Mouse (Mus musculus) kidney, embryonic 15.5 days (tissue): Measurements from ENCODE around the gene Zfp771. TPM values are rescaled to one million over a fixed set of nuclear protein-coding genes. Genes with fewer than 3 reads are reported as not detected.

Source experiments
- ATAC-seq: fragments of 200-750 bp; cut with Nextera tagmentation; replicated peaks from 2 replicates; pipeline ENCODE4 v1.8.0; 2017; ENCODE audit warnings: moderate TSS enrichment; ENCODE audit not compliant: low FRiP score
- H3K27ac ChIP-seq: fragments of 300-500 bp; sonication (generic); 2 replicates; pipeline ENCODE4 v1.5.1; 2015; ENCODE audit warnings: mild to moderate bottlenecking, inconsistent platforms
- H3K27me3 ChIP-seq: fragments of 300-500 bp; sonication (generic); 2 replicates; pipeline ENCODE4 v1.6.1; 2015; ENCODE audit warnings: inconsistent platforms
- H3K36me3 ChIP-seq: fragments of 300-500 bp; sonication (generic); 2 replicates; pipeline ENCODE4 v1.6.1; 2015; ENCODE audit warnings: inconsistent platforms
- H3K4me1 ChIP-seq: fragments of 300-500 bp; sonication (generic); 2 replicates; pipeline ENCODE4 v1.6.1; 2015; ENCODE audit warnings: inconsistent platforms
- H3K4me2 ChIP-seq: fragments of 300-500 bp; sonication (generic); 2 replicates; pipeline ENCODE4 v1.6.1; 2015; ENCODE audit warnings: moderate library complexity, mild to moderate bottlenecking, inconsistent platforms
- H3K4me3 ChIP-seq: fragments of 300-500 bp; sonication (generic); replicated peaks from 2 replicates; pipeline ENCODE4 v1.5.1; 2015; ENCODE audit warnings: mild to moderate bottlenecking, inconsistent platforms
- H3K9ac ChIP-seq: fragments of 300-500 bp; sonication (generic); 2 replicates; pipeline ENCODE4 v1.6.1; 2015; ENCODE audit warnings: mild to moderate bottlenecking, inconsistent platforms
- H3K9me3 ChIP-seq: fragments of 300-500 bp; sonication (generic); replicated peaks from 2 replicates; pipeline ENCODE4 v1.6.1; 2016; ENCODE audit warnings: inconsistent platforms
- WGBS: fragments of 180-500 bp; shearing (Covaris S2); methylation state at CpG from one replicate; pipeline ENCODE4 v1.1.7; 2015; ENCODE audit warnings: mixed read lengths; 5-methylcytosine and 5-hydroxymethylcytosine counted together
- polyA plus RNA-seq: library from polyadenylated mRNA; unstranded; fragments of >200 nt; fragmentation: Nextera tagmentation; extraction: Ambion mirVana; gene quantifications from 2 replicates; pipeline ENCODE4 v1.2.1, GENCODE M21; 2015

Zfp771 gene
- polyA plus RNA-seq, 1 experiment from 2014 or later, result 62.3 TPM

- Histone ChIP-seq H3K27me3 (no peaks in the 10 kb centered on the region), H3K4me1 (peaks cover 49% of the 10 kb centered on the region), H3K9me3 (no peaks in the 10 kb centered on the region), H3K4me3 (no peak overlapping the region), H3K9ac (no peak overlapping the region), H3K27ac (peak overlapping the region; percentile 85), H3K4me2 (peak overlapping the region; percentile 12; the same call in 1 of the 2 replicates), H3K36me3 (peaks cover 11% of the 10 kb centered on the region)
- peak; percentile 19; the same call in 1 of the 2 replicates for ATAC-seq
- WGBS, result 26% methylated on average over 5 of the region's 5 CpGs
Measured at GRCm38 (mm10) chr7:127276519-127276961, 32.5 kb downstream of the Zfp771 start.

GRCm38 (mm10) chr7:127278311-127278710 lies 34.2 kb downstream of the Zfp771 start:
- no peaks in the 10 kb centered on the region for H3K9me3 ChIP-seq
- H3K36me3 ChIP-seq, result no peaks in the 10 kb centered on the region
- peaks cover 38% of the 10 kb centered on the region for H3K4me1 ChIP-seq
- H3K27ac ChIP-seq, result peak overlapping the region; percentile 85
- ATAC-seq, result peak; percentile 35; the same call in 1 of the 2 replicates
- H3K4me3 ChIP-seq, result no peak overlapping the region
- no peak overlapping the region for H3K9ac ChIP-seq
- H3K27me3 ChIP-seq, result no peaks in the 10 kb centered on the region
- 18% methylated on average over 8 of the region's 8 CpGs for WGBS
- no peak overlapping the region for H3K4me2 ChIP-seq

GRCm38 (mm10) chr7:127280092-127280491 lies 36.0 kb downstream of the Zfp771 start:
- Histone ChIP-seq H3K9ac (no peak overlapping the region), H3K4me2 (no peak overlapping the region), H3K4me3 (no peak overlapping the region), H3K27me3 (no peaks in the 10 kb centered on the region), H3K9me3 (no peaks in the 10 kb centered on the region), H3K27ac (no peak overlapping the region), H3K4me1 (peaks cover 30% of the 10 kb centered on the region), H3K36me3 (no peaks in the 10 kb centered on the region)
- WGBS, result 67% methylated on average over 3 of the region's 3 CpGs
- no peak for ATAC-seq

- WGBS, result 57% methylated on average over 4 of the region's 4 CpGs
- Histone ChIP-seq H3K27ac (no peak overlapping the region), H3K36me3 (no peaks in the 10 kb centered on the region), H3K4me3 (no peak overlapping the region), H3K9me3 (no peaks in the 10 kb centered on the region), H3K9ac (no peak overlapping the region), H3K4me2 (no peak overlapping the region), H3K4me1 (peaks cover 30% of the 10 kb centered on the region), H3K27me3 (no peaks in the 10 kb centered on the region)
- ATAC-seq, result no peak
Measured at GRCm38 (mm10) chr7:127281114-127281513, 37.0 kb downstream of the Zfp771 start.

- Histone ChIP-seq H3K27me3 (no peaks in the 10 kb centered on the region), H3K9ac (no peak overlapping the region), H3K36me3 (no peaks in the 10 kb centered on the region), H3K4me1 (peaks cover 19% of the 10 kb centered on the region), H3K27ac (no peak overlapping the region), H3K4me2 (no peak overlapping the region), H3K4me3 (no peak overlapping the region), H3K9me3 (0 out of 2 replicates have a peak, but pooled peaks cover 4% of the 10 kb centered on the region)
- 80% methylated on average over 2 of the region's 2 CpGs for WGBS
- no peak for ATAC-seq
Measured at GRCm38 (mm10) chr7:127282190-127282589, 38.1 kb downstream of the Zfp771 start.

- WGBS, result 81% methylated on average over 6 of the region's 10 CpGs
- no peak for ATAC-seq
- no peak overlapping the region for H3K9ac ChIP-seq
- no peak overlapping the region for H3K4me2 ChIP-seq
- H3K27ac ChIP-seq, result no peak overlapping the region
- no peak overlapping the region for H3K4me3 ChIP-seq
- peaks cover 4% of the 10 kb centered on the region for H3K4me1 ChIP-seq
- H3K9me3 ChIP-seq, result 0 out of 2 replicates have a peak, but pooled peaks cover 13% of the 10 kb centered on the region
- no peaks in the 10 kb centered on the region for H3K27me3 ChIP-seq
- H3K36me3 ChIP-seq, result no peaks in the 10 kb centered on the region
Measured at GRCm38 (mm10) chr7:127285154-127285553, 41.1 kb downstream of the Zfp771 start.

- Histone ChIP-seq H3K4me2 (no peak overlapping the region), H3K9ac (no peak overlapping the region), H3K9me3 (0 out of 2 replicates have a peak, but pooled peaks cover 13% of the 10 kb centered on the region), H3K4me3 (no peak overlapping the region), H3K27me3 (no peaks in the 10 kb centered on the region), H3K36me3 (no peaks in the 10 kb centered on the region), H3K4me1 (peaks cover 10% of the 10 kb centered on the region), H3K27ac (no peak overlapping the region)
- ATAC-seq, result no peak
- 84% methylated on average over 1 of the region's 1 CpGs for WGBS
Measured at GRCm38 (mm10) chr7:127287940-127288339, 43.9 kb downstream of the Zfp771 start.

- 0 out of 2 replicates have a peak, but pooled peaks cover 13% of the 10 kb centered on the region for H3K9me3 ChIP-seq
- no peak overlapping the region for H3K4me3 ChIP-seq
- 72% methylated on average over 2 of the region's 2 CpGs for WGBS
Measured at GRCm38 (mm10) chr7:127289306-127289705, 45.2 kb downstream of the Zfp771 start.

GRCm38 (mm10) chr7:127290142-127290541 lies 46.1 kb downstream of the Zfp771 start:
- H3K4me1 ChIP-seq, result peaks cover 10% of the 10 kb centered on the region
- no peak overlapping the region for H3K27ac ChIP-seq
- no peak for ATAC-seq
- WGBS, result 44% methylated on average over 8 of the region's 8 CpGs
- H3K36me3 ChIP-seq, result no peaks in the 10 kb centered on the region
- no peak overlapping the region for H3K4me3 ChIP-seq
- H3K27me3 ChIP-seq, result no peaks in the 10 kb centered on the region
- 0 out of 2 replicates have a peak, but pooled peaks cover 13% of the 10 kb centered on the region for H3K9me3 ChIP-seq
- no peak overlapping the region for H3K4me2 ChIP-seq
- H3K9ac ChIP-seq, result no peak overlapping the region

More at GRCm38 (mm10) chr7:127289306-127289705, 45.2 kb downstream of the Zfp771 start:
- ATAC-seq, result no peak
- H3K27ac ChIP-seq, result no peak overlapping the region
- no peak overlapping the region for H3K4me2 ChIP-seq
- no peaks in the 10 kb centered on the region for H3K27me3 ChIP-seq
- H3K4me1 ChIP-seq, result peaks cover 10% of the 10 kb centered on the region
- H3K36me3 ChIP-seq, result no peaks in the 10 kb centered on the region
- no peak overlapping the region for H3K9ac ChIP-seq

- H3K9me3 ChIP-seq, result no peaks in the 10 kb centered on the region
- H3K27me3 ChIP-seq, result no peaks in the 10 kb centered on the region
- H3K36me3 ChIP-seq, result no peaks in the 10 kb centered on the region
- WGBS, result 76% methylated on average over 11 of the region's 11 CpGs
- ATAC-seq, result no peak
- H3K27ac ChIP-seq, result no peak within 1 kb of the TSS
- H3K4me2 ChIP-seq, result no peak within 1 kb of the TSS
- no peak within 1 kb of the TSS for H3K9ac ChIP-seq
- no peak within 1 kb of the TSS for H3K4me3 ChIP-seq
- H3K4me1 ChIP-seq, result no peaks in the 10 kb centered on the region
Measured at GRCm38 (mm10) chr7:127296098-127296497, 52.0 kb downstream of the Zfp771 start, which contains the start of gene Itgal. Gene Itgal (plus strand): TSS chr7:127296260.

- H3K27ac ChIP-seq, result no peak overlapping the region
- H3K4me3 ChIP-seq, result no peak overlapping the region
- no peaks in the 10 kb centered on the region for H3K4me1 ChIP-seq
- 83% methylated on average over 5 of the region's 5 CpGs for WGBS
- no peak overlapping the region for H3K4me2 ChIP-seq
- no peaks in the 10 kb centered on the region for H3K9me3 ChIP-seq
- no peak for ATAC-seq
- no peaks in the 10 kb centered on the region for H3K36me3 ChIP-seq
- no peaks in the 10 kb centered on the region for H3K27me3 ChIP-seq
- no peak overlapping the region for H3K9ac ChIP-seq
Measured at GRCm38 (mm10) chr7:127296786-127297555, 52.9 kb downstream of the Zfp771 start.

GRCm38 (mm10) chr7:127297586-127298193 lies 53.6 kb downstream of the Zfp771 start:
- Histone ChIP-seq H3K9ac (no peak overlapping the region), H3K4me1 (no peaks in the 10 kb centered on the region), H3K27ac (no peak overlapping the region), H3K36me3 (no peaks in the 10 kb centered on the region), H3K9me3 (no peaks in the 10 kb centered on the region), H3K27me3 (no peaks in the 10 kb centered on the region), H3K4me2 (no peak overlapping the region), H3K4me3 (no peak overlapping the region)
- 84% methylated on average over 5 of the region's 5 CpGs for WGBS
- ATAC-seq, result no peak
